Mouse (Mus musculus): ENCODE data around the gene Gm9936. TPM values are rescaled to one million over a fixed set of nuclear protein-coding genes. Genes with fewer than 3 reads are reported as not detected.
"Not testable (repeated sequence)": the region's sequence is repeated elsewhere in the genome, so short reads cannot be mapped to it uniquely, and the experiment has no call there.

Gm9936 gene
- polyA plus RNA-seq, 1 experiment from 2014 or later: 0.15 TPM

GRCm38 (mm10) chr5:114875858-114876257, 17.4 kb upstream of the Gm9936 start:
- Histone ChIP-seq H3K4me3 (0 out of 2 replicates have a peak overlapping the region, but pooled peaks have one; percentile 19), H3K9me3 (no peaks in the 10 kb centered on the region), H3K27ac (peak overlapping the region; percentile 83), H3K4me1 (peaks cover 42% of the 10 kb centered on the region), H3K27me3 (ENCODE audit: poor library complexity, severe bottlenecking) (peaks cover 15% of the 10 kb centered on the region; the same call in 1 of the 2 replicates), H3K36me3 (replicated peaks) (no peaks in the 10 kb centered on the region)
- DNase-seq (ENCODE audit: extremely low spot score, low spot score): no peak
- WGBS: 59% methylated on average over 6 of the region's 6 CpGs

DNA sequence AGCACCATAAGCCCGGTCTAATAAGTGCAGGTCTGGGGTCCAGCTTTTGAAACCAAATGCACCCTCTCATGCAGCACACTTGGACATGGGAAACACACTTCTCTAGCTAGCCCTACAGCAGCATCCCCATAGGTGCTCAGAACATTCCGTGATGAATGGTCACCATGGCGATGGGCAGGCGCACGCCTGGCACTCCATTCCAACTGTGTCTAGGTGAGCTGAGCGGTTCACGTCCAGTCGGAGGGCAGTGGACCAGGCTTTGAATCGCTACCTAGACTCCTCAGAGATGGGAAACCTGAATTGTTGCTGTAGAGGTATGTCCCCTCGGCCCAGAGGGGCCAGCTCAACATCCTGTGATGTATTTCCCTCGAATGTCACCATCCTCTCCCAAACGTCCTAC, 6.8 kb upstream of the Gm9936 start:
- 90% methylated on average over 12 of the region's 12 CpGs for WGBS
- H3K27ac ChIP-seq: no peak overlapping the region
- no peaks in the 10 kb centered on the region for H3K27me3 ChIP-seq (ENCODE audit: poor library complexity, severe bottlenecking)
- no peak overlapping the region for H3K4me3 ChIP-seq
- H3K9me3 ChIP-seq: peaks cover 18% of the 10 kb centered on the region
- DNase-seq (ENCODE audit: extremely low spot score, low spot score): no peak
- H3K36me3 ChIP-seq (replicated peaks): no peaks in the 10 kb centered on the region
- H3K4me1 ChIP-seq: no peaks in the 10 kb centered on the region

GRCm38 (mm10) chr5:114864813-114865212, 6.3 kb upstream of the Gm9936 start:
- no peak overlapping the region for H3K4me3 ChIP-seq

DNA sequence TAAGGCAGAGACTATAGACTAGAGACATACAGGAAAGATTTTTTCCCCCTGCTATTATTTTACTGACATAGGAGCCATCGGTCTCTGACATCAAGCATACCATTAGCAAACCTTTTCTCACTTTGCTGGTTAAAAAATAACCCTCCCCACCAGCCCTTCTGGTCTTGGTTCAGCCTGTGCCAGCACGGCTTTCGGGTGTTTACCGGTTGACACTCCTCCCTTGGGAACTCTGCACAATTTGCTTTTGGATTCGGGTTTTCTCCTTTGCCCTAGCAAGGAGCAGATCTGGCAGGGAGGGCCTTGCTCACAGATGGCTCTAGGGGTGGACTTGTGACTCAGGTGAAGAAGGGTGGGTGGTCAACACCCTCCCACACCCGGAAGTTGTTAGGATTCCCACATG, 3.2 kb upstream of the Gm9936 start:
- H3K4me1 ChIP-seq: peaks cover 11% of the 10 kb centered on the region
- no peak for DNase-seq (ENCODE audit: extremely low spot score, low spot score)
- H3K4me3 ChIP-seq: no peak overlapping the region
- H3K36me3 ChIP-seq (replicated peaks): no peaks in the 10 kb centered on the region
- no peak overlapping the region for H3K27ac ChIP-seq
- 86% methylated on average over 6 of the region's 6 CpGs for WGBS
- no peaks in the 10 kb centered on the region for H3K9me3 ChIP-seq
- H3K27me3 ChIP-seq (ENCODE audit: poor library complexity, severe bottlenecking): peaks cover 26% of the 10 kb centered on the region

More at GRCm38 (mm10) chr5:114864813-114865212, 6.3 kb upstream of the Gm9936 start:
- Histone ChIP-seq H3K27me3 (ENCODE audit: poor library complexity, severe bottlenecking) (peaks cover 2% of the 10 kb centered on the region; the same call in 1 of the 2 replicates), H3K9me3 (peaks cover 18% of the 10 kb centered on the region), H3K4me1 (no peaks in the 10 kb centered on the region), H3K27ac (no peak overlapping the region), H3K36me3 (replicated peaks) (no peaks in the 10 kb centered on the region)
- no peak for DNase-seq (ENCODE audit: extremely low spot score, low spot score)
- WGBS: 85% methylated on average over 7 of the region's 7 CpGs

DNA sequence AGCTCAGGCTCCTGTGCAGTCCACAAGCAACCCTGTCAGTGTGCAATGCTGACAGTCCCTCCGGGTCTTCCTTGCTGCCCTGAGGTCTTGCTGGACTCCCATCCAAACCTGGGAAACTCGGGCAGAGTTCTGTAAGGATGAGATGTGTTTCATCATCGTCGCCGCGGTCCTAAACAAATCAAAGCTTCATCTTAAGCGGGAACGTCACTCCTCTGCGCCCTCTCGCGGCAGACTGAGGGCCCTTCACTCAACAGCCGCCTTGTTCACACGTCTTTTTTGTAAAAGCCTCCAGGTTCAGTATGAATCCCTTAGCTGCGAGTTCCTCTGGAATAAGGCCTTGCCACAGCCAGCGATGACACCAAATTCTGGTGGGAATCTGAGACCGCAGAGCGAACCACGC, 771 bp upstream of the Gm9936 start:
- Histone ChIP-seq H3K27me3 (ENCODE audit: poor library complexity, severe bottlenecking) (peaks cover 26% of the 10 kb centered on the region), H3K4me1 (peaks cover 11% of the 10 kb centered on the region), H3K27ac (peak overlapping the region; percentile 73; the same call in 1 of the 2 replicates), H3K36me3 (replicated peaks) (no peaks in the 10 kb centered on the region), H3K4me3 (peak overlapping the region; percentile 51), H3K9me3 (no peaks in the 10 kb centered on the region)
- DNase-seq (ENCODE audit: extremely low spot score, low spot score): peak; percentile 78
- WGBS: 5% methylated on average over 18 of the region's 18 CpGs

DNA sequence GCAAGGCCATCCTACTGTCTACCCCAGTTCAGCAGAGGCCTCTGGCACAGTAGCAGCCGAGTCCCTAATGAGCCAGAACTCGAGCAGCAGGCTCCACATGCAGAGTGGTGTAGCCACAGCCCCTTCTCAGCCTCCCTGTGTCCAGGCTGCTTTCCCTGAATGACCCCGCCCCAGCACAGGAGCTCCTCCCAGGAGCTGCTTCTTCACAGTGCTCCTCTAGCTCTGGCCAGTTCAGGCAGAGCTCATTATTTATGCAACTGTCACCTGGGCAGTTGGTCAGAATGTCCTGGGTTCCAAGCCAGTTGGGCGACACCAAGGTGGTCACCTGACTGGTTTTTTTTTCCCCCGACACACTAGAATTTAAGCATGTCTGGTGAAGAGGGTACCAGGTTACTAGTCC, 5.1 kb downstream of the Gm9936 start, which contains the start of gene 4930519G04Rik:
Gene 4930519G04Rik, plus strand, starts transcription at position 301 of the 400 bp plus-strand sequence.
- H3K4me1 ChIP-seq; DNase-seq (ENCODE audit: extremely low spot score, low spot score); H3K4me3 ChIP-seq; H3K9me3 ChIP-seq; H3K36me3 ChIP-seq (replicated peaks); H3K27ac ChIP-seq: not testable (repeated sequence)
- H3K27me3 ChIP-seq (ENCODE audit: poor library complexity, severe bottlenecking): peaks cover 12% of the 10 kb centered on the region
- 74% methylated on average over 3 of the region's 5 CpGs for WGBS

- Histone ChIP-seq H3K27ac (no peak overlapping the region), H3K4me3 (no peak overlapping the region)
Observed at GRCm38 (mm10) chr5:114851565-114852236, 6.8 kb downstream of the Gm9936 start.

DNA sequence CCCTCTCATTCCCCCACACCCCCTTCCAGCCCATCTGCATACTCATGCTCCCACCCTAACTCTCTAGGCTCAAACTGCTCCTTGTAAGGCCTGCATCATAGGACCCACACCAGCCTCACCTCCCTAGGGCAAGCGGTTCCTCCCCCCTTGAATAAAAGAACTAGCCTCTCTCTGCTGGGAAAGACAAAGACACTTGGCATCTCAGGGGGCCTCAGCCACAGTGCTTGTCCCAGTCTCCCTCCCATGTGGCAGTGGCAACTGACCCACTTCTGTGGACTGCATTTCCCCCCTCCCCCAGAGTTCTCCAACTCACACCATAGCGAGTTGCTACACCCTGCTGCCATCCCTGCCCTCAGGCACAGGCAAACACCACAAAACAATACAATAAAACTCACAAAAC, 14.1 kb downstream of the Gm9936 start:
- not testable (repeated sequence) for H3K36me3 ChIP-seq (replicated peaks); H3K9me3 ChIP-seq; H3K4me1 ChIP-seq; H3K4me3 ChIP-seq; DNase-seq (ENCODE audit: extremely low spot score, low spot score); H3K27me3 ChIP-seq (ENCODE audit: poor library complexity, severe bottlenecking)
- WGBS: 76% methylated on average over 2 of the region's 2 CpGs
- H3K27ac ChIP-seq: peak overlapping the region; percentile 20; the same call in 1 of the 2 replicates

More at GRCm38 (mm10) chr5:114851565-114852236, 6.8 kb downstream of the Gm9936 start:
- Histone ChIP-seq H3K9me3 (no peaks in the 10 kb centered on the region), H3K27me3 (ENCODE audit: poor library complexity, severe bottlenecking) (no peaks in the 10 kb centered on the region; the same call in 1 of the 2 replicates), H3K36me3 (replicated peaks) (no peaks in the 10 kb centered on the region), H3K4me1 (no peaks in the 10 kb centered on the region)
- DNase-seq (ENCODE audit: extremely low spot score, low spot score): no peak
- 89% methylated on average over 20 of the region's 20 CpGs for WGBS

- Histone ChIP-seq H3K27me3 (ENCODE audit: poor library complexity, severe bottlenecking) (no peaks in the 10 kb centered on the region), H3K27ac (no peak overlapping the region), H3K4me1 (peaks cover 9% of the 10 kb centered on the region), H3K36me3 (replicated peaks) (no peaks in the 10 kb centered on the region), H3K4me3 (no peak overlapping the region), H3K9me3 (no peaks in the 10 kb centered on the region)
- WGBS: 60% methylated on average over 5 of the region's 5 CpGs
- DNase-seq (ENCODE audit: extremely low spot score, low spot score): no peak
Observed at GRCm38 (mm10) chr5:114842674-114843073, 15.8 kb downstream of the Gm9936 start.

GRCm38 (mm10) chr5:114842155-114842554, 16.3 kb downstream of the Gm9936 start:
- not testable (repeated sequence) for DNase-seq (ENCODE audit: extremely low spot score, low spot score); H3K36me3 ChIP-seq (replicated peaks); H3K4me1 ChIP-seq; H3K4me3 ChIP-seq; H3K27ac ChIP-seq; H3K9me3 ChIP-seq; H3K27me3 ChIP-seq (ENCODE audit: poor library complexity, severe bottlenecking)
- 69% methylated on average over 3 of the region's 3 CpGs for WGBS

DNA sequence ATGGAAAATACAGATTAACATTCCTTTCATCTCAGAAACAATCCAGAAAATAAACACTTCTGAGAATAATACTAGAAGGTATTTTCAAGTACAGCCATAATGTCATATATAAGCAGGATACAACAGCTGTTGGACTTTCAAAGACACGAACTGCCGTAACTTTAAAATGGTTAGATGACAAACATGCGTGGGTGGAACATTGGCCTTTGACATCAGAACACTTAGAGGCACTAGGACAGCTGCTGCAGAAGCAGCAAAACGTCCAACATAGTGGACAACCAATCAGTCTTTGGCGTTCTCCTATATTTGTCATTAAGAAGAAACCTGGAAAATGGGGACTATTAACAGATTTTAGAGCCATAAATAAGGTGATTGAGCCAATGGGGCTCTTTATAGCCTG, 18.0 kb downstream of the Gm9936 start:
- H3K4me3 ChIP-seq; H3K4me1 ChIP-seq; H3K36me3 ChIP-seq (replicated peaks); DNase-seq (ENCODE audit: extremely low spot score, low spot score); H3K27ac ChIP-seq; H3K27me3 ChIP-seq (ENCODE audit: poor library complexity, severe bottlenecking); H3K9me3 ChIP-seq: not testable (repeated sequence)
- WGBS: 74% methylated on average over 5 of the region's 5 CpGs

DNA sequence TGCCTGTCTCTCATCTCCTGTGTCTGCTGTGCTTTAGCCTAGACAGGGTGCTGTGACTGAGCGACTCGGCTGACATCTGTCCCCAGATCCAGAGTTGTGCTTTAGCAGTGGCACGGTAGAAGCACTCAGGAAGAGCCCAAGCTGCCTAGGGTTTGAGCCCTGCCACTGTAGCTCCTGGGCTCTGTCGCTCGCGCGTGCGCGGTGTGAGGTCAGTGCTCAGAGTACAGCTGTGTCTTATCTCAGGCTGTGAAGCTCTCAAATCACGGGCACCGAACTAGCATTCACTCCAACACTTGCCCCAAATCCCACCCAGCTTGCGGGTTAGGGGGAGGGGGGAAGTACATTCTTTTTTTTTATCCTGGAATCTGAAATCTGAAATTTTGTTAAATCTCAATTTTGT, 21.6 kb downstream of the Gm9936 start:
- no peaks in the 10 kb centered on the region for H3K36me3 ChIP-seq (replicated peaks)
- H3K27ac ChIP-seq: no peak overlapping the region
- H3K9me3 ChIP-seq: no peaks in the 10 kb centered on the region
- 73% methylated on average over 12 of the region's 12 CpGs for WGBS
- no peak overlapping the region for H3K4me3 ChIP-seq
- no peaks in the 10 kb centered on the region for H3K27me3 ChIP-seq (ENCODE audit: poor library complexity, severe bottlenecking)
- DNase-seq (ENCODE audit: extremely low spot score, low spot score): no peak
- H3K4me1 ChIP-seq: no peaks in the 10 kb centered on the region

DNA sequence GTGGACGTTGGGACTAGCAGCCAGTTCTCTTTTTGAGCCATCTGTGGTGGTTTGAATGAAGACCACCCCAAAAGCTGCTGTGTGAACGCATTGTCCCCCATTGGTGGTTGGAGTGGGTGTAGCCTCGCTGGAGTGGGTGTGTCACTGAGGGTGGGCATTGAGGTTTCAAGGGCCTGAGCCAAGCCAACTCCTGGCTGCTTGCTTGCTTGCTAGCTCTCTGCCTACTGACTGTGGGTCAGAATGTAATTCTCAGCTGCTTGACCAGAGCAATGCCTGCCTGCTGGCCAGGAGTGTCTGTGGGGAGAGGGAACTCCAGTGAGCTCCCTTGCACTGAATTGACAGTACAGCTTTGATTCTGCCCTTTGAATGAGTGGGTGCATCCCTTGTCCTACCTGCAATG, 28.7 kb downstream of the Gm9936 start:
- WGBS: 74% methylated on average over 3 of the region's 3 CpGs
- Histone ChIP-seq H3K36me3 (replicated peaks) (no peaks in the 10 kb centered on the region), H3K4me1 (peaks cover 9% of the 10 kb centered on the region), H3K4me3 (no peak overlapping the region), H3K27me3 (ENCODE audit: poor library complexity, severe bottlenecking) (no peaks in the 10 kb centered on the region), H3K9me3 (no peaks in the 10 kb centered on the region; the same call in 1 of the 2 replicates), H3K27ac (no peak overlapping the region)
- no peak for DNase-seq (ENCODE audit: extremely low spot score, low spot score)
